Mouse (Mus musculus): Measurements from ENCODE around the gene Vps37c.

Vps37c gene

DNA sequence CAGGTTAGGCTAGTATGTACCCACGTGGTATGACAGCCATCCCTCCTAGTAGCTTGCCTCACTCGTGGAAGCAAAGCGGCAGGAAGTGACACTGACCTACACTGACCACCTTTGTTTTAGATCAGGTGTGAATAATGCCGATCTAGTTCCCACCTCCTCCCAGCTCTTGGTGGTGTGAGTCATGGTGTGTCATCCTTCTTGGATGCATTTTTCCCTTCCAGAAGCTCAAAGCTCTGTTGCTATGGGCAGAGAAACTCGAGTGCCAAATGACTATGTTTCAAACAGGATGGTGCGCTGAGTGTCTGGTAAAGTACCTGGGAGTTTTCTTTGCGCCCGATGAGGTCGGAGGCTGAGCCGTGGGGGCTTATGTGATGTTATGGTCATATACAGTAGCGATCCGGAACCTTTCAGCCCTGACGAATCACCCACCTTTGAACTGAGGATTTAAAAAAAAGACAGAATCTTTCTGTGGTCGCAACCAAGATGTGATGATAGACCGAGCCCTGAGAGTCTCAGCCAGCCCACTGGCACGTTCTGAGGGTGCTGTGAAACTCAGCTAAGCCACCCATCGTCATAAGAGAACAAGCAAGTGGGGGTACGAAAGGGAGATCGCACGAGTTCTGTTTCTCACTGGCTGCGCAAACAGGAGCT lies 75.0 kb downstream of the Vps37c start:
- no peak for DNase-seq (ENCODE audit: extremely low read depth, low read depth, low spot score)
